Mouse (Mus musculus) spleen, adult 2 months (tissue): ENCODE results near the gene Sh3bgrl3.

Experiments used
- CTCF ChIP-seq: fragments of 200-500 bp; IDR thresholded peaks from 2 replicates; pipeline ENCODE4 v1.5.1; 2011; ENCODE audit warnings: mild to moderate bottlenecking, inconsistent platforms; ENCODE audit not compliant: insufficient read depth, insufficient read length, insufficient replicate concordance; ENCODE audit errors: extremely low read depth
- POLR2A ChIP-seq: fragments of 200-500 bp; IDR thresholded peaks from 2 replicates; pipeline ENCODE4 v1.6.1; 2011; ENCODE audit warnings: low read depth, low read length, inconsistent platforms

- TF ChIP-seq CTCF (no peak), POLR2A (no peak)
These were observed 28.3 kb downstream of the Sh3bgrl3 start for GRCm38 (mm10) chr4:134100245-134100644.
